12 mouse cellular contexts compared by ENCODE assay signal in genomic region chrX:142467850-142468256, GRCm38 (mm10).
DNase-seq lines count a peak whose midpoint lies in the region; ATAC-seq lines count a peak whose summit lies in the region.
"Had no signal": no experiment of that assay in that cellular context is flagged by ENCODE, and none has a peak within 500 bp of the region (broad histone marks: within the 10 kb centered on the region; RNA-seq: fewer than 3 reads in every experiment).

No protein-coding gene starts in this region.

- peaks cover 21% of the 10 kb centered on the region for H3K4me1 ChIP-seq in midbrain, embryonic 10.5 days
- H3K4me1 ChIP-seq in midbrain, embryonic 13.5 days (replicated peaks), result no peaks in the 10 kb centered on the region

- ATAC-seq in midbrain, embryonic 13.5 days, result no peak

- H3K4me3 ChIP-seq in midbrain, embryonic 10.5 days, result no peak overlapping the region
- no peak overlapping the region for H3K4me3 ChIP-seq in midbrain, embryonic 13.5 days (replicated peaks)
- H3K4me3 ChIP-seq: liver, embryonic 15.5 days had no signal

- peak; percentile 33 to 80 for DNase-seq in adrenal gland, adult (ENCODE audit: inconsistent age in 2 of 2, low spot score in 1 of 2)
- DNase-seq in adrenal gland, postnatal 4 days (ENCODE audit: low spot score in 2 of 2), result no peak
- peak; percentile 51 for DNase-seq in midbrain, embryonic 10.5 days (ENCODE audit: low spot score)
- peak; percentile 60 for DNase-seq in embryo, embryonic 10.5 days (ENCODE audit: low spot score)
- peak; percentile 46 to 55 for DNase-seq in kidney, postnatal 4 days
- DNase-seq in B cell, adult 2 months, result no peak
- no peak for DNase-seq in layer of hippocampus, adult 18-20 months (ENCODE audit: low spot score in 2 of 2)
- DNase-seq: cerebellum, postnatal 10 days; heart, postnatal 10 days; layer of hippocampus, postnatal 36 days had no signal

- no peak overlapping the region for H3K4me2 ChIP-seq in midbrain, embryonic 13.5 days (replicated peaks)
- H3K4me2 ChIP-seq: liver, embryonic 15.5 days had no signal

- H3K27me3 ChIP-seq in midbrain, embryonic 10.5 days (ENCODE audit: low read depth, poor library complexity, severe bottlenecking), result peaks cover 90% of the 10 kb centered on the region
- peaks cover 6% of the 10 kb centered on the region; the same call in 1 of the 2 replicates for H3K27me3 ChIP-seq in midbrain, embryonic 13.5 days
- H3K27me3 ChIP-seq: liver, embryonic 15.5 days had no signal

- peak overlapping the region; percentile 76 for H3K27ac ChIP-seq in midbrain, embryonic 10.5 days (replicated peaks)
- no peak overlapping the region for H3K27ac ChIP-seq in midbrain, embryonic 13.5 days
- H3K27ac ChIP-seq: liver, embryonic 15.5 days had no signal

- WGBS in midbrain, embryonic 10.5 days, result 28% methylated on average over 5 of the region's 5 CpGs
- 24% methylated on average over 5 of the region's 5 CpGs for WGBS in midbrain, embryonic 13.5 days

- no peaks in the 10 kb centered on the region for H3K9me3 ChIP-seq in midbrain, embryonic 10.5 days (replicated peaks)
- no peaks in the 10 kb centered on the region for H3K9me3 ChIP-seq in midbrain, embryonic 13.5 days
- H3K9me3 ChIP-seq: liver, embryonic 15.5 days had no signal

- H3K36me3 ChIP-seq in midbrain, embryonic 10.5 days, result no peaks in the 10 kb centered on the region
- no peaks in the 10 kb centered on the region for H3K36me3 ChIP-seq in midbrain, embryonic 13.5 days
- H3K36me3 ChIP-seq: liver, embryonic 15.5 days had no signal

- no peak overlapping the region for H3K9ac ChIP-seq in midbrain, embryonic 13.5 days (replicated peaks)
- H3K9ac ChIP-seq: liver, embryonic 15.5 days had no signal

Comparison
In these comparisons a context has a peak if more than half of its experiments do, and no peak if none do; other contexts are left out.
1. DNase-seq: peak in adrenal gland, adult (2 of 2), midbrain, embryonic 10.5 days (single experiment), embryo, embryonic 10.5 days (single experiment) and kidney, postnatal 4 days (2 of 2); none in adrenal gland, postnatal 4 days (0 of 2), B cell, adult 2 months (0 of 2) and layer of hippocampus, adult 18-20 months (0 of 2).